Mouse (Mus musculus): ENCODE results near the gene Aunip. TPM values are rescaled to one million over a fixed set of nuclear protein-coding genes. Genes with fewer than 3 reads are reported as not detected.

Gene Aunip
- total RNA-seq, 2 experiments from 2014 or later: 0.53 to 0.55 TPM

DNA sequence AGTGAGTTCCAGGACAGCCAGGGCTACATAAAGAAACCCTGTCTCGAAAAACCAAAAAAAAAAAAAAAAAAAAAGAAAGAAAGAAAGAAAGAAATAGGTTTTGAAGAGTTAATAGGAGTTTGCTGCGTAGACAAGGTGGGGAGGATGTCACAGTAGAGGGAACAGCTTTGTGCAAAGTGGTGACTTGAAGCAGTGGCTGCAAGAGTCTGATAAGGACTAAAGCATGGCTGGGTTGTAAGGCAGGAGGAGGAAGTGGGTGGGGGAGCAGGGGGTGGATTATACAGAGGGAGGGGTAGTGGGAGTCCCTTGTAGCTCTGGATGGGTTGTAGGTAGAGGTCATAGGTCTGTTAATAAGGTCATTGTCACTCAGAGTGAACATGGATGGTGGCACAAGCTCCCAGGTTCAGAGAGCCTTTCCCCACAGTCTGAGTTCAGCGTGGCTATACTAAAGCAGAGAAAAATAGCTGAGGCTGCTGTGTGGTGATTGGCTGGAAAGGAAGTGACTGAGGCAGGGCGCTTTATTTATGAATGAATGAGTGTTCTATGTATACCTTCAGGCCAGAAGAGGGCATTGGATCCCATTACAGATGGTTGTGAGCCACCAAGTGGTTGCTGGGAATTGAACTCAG lies 4.7 kb upstream of the Aunip start:
- no peak for DNase-seq (ENCODE audit: low spot score in 2 of 2)
- intact Hi-C loops (cut with DNase I): no loop called here

DNA sequence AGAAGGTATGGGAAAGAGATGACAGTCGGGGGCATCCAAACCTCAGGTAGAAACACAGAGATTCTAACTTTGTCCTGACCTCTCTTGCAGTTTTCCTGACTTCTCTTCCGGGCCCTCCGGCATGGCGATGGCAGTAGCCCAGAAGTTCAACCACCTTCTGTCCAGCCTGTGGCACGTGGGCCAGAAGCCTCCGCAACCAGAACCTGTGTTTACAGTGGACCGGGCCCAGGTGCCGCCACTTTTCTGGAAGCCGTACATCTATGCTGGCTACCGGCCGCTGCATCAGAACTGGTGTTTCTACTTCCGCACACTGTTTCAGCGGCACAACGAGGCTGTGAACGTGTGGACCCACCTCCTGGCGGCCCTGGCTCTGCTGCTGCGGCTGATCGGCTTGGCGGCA lies 4.1 kb upstream of the Aunip start:
- intact Hi-C loops (cut with DNase I): no loop called here

DNA sequence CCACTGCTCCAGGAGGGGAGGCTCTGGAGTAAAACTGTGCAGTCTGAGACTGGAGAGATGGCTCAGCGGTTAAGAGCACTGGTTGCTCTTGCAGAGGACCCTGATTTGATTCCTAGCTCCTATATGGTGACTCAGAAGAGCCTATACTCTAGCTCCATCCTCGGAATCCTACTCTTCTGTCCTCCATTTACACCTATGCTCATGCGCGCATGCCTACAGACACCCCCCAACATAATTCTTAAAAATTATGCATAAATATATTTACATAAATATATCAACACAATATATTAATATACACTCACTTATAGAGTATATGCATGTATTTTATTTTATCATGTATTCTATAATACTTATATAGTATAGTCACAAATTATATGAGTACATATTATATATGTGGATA lies 403 bp upstream of the Aunip start:
- intact Hi-C loops (cut with DNase I): no loop called here
- DNase-seq (ENCODE audit: low spot score in 2 of 2): no peak

More for the DNA sequence above, 4.1 kb upstream of the Aunip start:
- no peak for DNase-seq (ENCODE audit: low spot score in 2 of 2)

DNA sequence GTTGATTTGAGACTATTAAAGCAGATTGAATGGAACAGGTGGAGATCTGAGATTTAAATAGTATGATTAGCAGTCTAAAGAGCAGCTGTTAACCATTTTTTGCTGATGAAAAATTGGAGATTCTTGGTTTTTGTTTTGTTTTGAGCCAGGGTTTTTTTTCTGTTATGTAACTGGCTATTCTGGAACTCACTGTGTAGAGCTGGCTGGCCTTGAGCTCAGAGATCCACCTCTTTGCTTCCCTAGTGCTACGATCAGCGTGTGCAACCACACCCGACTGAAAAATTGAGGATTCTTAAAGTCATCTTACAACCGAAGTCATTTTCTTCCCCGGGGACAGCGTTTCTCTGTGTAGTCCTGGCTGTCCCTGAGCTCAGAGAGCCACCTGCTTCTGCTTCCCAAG lies 931 bp downstream of the Aunip start:
- intact Hi-C loops (cut with DNase I): no loop called here

DNA sequence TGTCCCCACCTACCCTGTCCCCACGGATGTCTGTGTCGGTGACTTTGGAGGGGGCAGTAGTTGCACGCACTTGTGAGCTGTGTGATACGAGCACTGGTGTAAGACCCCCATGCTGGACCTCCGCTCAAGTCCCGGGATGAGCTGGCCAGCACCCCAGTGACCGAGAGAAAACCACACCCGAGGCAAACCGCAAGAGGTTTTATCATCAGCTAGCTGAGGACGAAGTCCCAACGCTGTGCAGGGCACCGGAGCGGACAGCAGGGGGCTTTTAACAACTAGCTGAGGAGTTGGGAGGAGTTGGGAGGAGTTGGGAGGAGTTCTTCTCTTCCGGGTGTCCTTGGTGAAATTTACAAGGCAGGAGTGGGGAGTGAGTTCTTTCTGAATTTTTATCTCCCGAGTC lies 2.0 kb downstream of the Aunip start:
- intact Hi-C loops (cut with DNase I): no loop called here
- peak; percentile 64 to 66 for DNase-seq (ENCODE audit: low spot score in 2 of 2)

More for the DNA sequence above, 931 bp downstream of the Aunip start:
- DNase-seq (ENCODE audit: low spot score in 2 of 2): no peak

DNA sequence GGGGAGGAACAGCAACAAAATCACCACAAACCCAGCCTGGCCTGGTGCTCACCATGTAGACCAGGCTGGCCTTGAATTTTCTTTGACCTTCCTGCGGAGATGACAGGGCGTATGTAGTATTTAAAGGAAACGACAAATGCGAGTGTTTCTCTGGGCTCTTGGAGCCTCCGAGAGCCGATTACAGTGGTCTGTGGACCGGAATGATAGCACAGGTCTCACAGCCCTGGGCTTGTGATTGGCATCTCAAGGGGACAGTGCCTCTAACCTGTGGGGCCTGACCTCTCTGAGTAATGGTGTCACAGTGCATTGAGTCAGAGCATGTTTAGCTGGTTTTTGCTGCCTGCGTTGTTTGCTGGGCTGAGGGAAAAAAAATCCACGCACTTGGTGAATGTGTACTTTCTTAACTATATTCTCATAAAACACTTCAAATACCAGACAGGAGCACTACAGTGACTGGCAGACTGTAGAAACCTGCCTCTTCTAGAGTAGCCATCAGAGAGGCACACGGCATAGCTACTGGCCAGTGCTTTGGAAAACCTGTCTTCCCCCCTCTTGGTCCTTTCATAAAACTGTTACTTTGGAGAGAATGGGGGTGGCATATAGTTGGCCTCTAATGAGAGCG lies 3.6 kb downstream of the Aunip start:
- intact Hi-C loops (cut with DNase I): no loop called here
- DNase-seq (ENCODE audit: low spot score in 2 of 2): no peak

DNA sequence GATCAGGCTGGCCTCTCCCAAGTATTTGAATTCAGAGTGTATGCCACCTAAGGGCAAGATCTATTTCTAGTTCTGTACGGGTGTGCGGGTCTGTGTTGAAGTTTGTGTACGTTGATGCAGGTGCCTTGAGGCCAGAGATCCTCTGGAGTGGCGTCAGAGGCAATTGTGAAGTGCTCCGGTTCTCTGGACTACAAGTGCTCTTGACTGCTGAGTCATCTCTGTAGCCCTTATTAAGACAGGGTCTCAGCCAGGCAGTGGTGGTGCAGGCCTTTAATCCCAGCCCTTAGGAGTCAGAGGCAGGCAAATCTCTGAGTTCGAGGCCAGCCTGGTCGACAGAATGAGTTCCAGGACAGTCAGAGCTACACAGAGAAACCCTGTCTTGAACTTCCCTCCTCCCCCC lies 4.8 kb downstream of the Aunip start:
- no peak for DNase-seq (ENCODE audit: low spot score in 2 of 2)
- intact Hi-C loops (cut with DNase I): no loop called here

DNA sequence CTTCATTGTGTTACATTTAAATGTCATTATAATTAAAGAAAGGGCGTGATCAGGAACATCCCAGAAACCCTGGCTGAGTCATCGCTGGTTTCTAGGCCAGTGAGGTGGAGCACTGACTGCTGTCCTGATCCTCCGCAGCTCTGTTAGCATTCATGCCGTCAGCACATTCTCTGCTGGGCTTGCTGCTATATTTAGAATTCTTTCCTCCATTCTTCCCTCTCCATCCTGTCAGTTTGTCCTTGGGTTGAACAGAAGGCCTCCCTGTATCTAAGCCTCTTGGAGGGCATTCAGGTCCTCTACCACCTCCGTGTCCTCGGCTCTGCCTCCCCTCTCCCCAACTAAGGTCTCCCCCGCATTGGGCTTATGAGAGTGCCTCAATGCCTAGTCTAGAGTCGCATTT lies 6.2 kb downstream of the Aunip start:
- intact Hi-C loops (cut with DNase I): no loop called here
- DNase-seq (ENCODE audit: low spot score in 2 of 2): peak; percentile 57 to 68

DNA sequence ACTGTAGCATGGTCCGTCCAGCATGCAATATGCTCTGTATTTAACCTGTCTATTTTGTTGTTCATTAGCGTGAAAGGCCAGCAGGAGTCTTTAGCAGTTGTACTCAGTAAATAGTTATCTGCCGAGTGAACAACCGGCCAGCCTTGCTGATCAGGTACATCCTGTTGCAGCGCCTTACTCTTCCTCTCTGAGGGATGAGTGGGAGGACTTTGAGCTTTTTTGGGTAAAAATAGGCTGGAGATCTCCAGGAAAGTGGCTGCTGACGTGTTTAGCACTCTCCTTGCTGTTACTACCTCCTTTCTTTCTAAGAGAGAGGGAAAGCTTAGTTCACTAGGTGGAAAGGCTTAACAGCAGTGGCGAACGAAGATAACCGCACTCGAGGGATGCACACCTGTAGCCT lies 6.9 kb downstream of the Aunip start:
- intact Hi-C loops (cut with DNase I): no loop called here
- peak in 1 of 2 experiments; percentile 46 for DNase-seq (ENCODE audit: low spot score in 2 of 2)

DNA sequence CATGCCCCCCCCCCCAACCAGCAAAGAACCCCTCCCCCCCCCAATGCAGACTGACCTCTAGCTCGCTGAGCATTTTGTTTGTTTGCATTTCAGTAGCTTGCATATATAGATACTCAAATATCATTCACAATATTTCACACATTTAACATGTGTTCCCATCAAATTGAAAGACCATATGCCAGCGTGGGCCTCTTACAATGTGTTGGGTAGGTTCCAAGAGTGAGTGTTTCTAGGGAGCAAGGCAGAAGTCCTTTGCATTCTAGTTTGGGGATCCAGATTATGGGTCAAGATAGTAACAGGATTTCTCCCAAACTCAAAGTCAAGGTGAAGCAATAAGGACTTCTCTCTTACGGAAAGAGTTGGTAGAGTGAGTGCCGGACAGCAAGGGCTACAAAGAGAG lies 7.7 kb downstream of the Aunip start:
- intact Hi-C loops (cut with DNase I): no loop called here
- DNase-seq (ENCODE audit: low spot score in 2 of 2): peak in 1 of 2 experiments; percentile 43

DNA sequence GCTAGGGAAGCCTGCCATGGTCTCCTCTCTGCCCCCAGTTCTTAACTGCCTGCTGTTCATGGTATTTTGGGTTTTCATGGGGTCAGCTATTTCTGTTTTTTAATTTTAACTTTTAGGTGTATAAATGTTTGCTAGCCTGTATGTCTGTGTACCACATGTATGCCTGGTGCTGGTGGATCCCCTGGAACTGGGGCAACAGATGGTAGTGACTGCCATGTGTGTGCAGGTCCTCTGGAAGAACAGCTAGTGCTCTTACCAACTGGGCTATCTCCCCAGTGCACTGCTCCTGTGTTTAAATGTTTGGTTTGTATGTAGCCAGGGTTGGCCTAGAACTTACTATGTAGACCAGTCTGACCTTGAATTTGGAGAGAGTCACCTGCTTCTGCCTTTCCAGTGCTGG lies 8.5 kb downstream of the Aunip start:
- DNase-seq (ENCODE audit: low spot score in 2 of 2): peak in 1 of 2 experiments; percentile 62
- intact Hi-C loops (cut with DNase I): no loop called here

DNA sequence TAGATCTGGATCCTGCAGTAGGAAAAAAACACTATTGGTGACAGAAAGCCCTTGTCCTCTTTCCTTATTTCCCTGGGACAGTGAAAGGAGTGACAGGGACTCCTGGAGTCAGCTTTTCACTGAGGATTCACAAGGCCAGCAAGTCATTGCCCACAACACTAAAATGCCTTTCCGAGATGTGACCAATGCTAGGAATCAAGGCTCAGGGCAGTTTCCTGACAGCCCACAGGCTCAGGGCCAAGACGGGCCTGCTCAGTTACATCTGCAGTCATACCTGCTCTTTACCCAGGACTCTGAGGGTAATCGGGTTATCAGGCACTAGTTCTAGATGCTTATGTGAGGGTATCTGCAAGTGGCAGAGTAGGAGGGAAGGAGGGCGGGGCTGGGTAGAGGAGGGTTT lies 12.6 kb downstream of the Aunip start:
- DNase-seq (ENCODE audit: low spot score in 2 of 2): no peak
- intact Hi-C loops (cut with DNase I): no loop called here

DNA sequence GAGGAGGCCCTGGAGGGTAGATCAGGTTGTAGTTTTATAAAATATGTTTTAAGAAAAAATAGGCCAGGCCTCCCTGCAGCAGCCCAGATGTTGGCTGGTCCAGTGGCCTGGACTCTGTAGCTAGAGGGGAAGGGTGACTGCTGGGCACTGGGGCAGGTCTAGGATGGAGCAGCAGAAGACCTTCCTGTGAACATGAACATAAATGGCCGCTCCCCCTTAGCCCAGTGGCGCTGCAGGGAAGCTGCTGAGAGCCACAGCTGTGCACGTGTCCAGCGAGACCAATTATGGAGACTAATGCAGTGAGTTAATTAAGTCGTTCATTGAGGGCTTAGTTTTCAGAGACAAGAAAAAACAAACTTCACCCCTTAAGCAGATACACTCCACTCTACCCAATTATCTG lies 15.0 kb downstream of the Aunip start:
- DNase-seq (ENCODE audit: low spot score in 2 of 2): no peak
- intact Hi-C loops (cut with DNase I): no loop called here

DNA sequence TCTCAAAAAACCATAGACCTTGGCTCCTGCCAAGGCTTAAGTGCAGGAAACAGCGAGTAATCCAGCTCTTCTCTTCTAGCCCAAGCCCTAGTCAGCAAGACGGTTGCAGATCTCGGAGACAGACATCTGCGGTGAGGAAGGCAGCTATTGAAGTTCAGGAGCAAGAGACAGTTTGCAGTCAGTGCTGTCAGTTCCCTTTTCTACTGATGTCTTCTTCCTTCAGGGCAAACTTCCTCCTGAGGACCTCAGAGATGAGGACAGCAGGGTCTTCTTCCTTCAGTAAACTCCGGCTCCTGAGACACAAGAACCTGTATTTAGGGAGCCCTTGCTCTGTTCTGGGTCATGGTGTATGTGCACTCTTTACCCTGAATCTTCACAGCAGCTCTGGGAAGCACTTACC lies 15.4 kb downstream of the Aunip start:
- no peak for DNase-seq (ENCODE audit: low spot score in 2 of 2)
- intact Hi-C loops (cut with DNase I): no loop called here

DNA sequence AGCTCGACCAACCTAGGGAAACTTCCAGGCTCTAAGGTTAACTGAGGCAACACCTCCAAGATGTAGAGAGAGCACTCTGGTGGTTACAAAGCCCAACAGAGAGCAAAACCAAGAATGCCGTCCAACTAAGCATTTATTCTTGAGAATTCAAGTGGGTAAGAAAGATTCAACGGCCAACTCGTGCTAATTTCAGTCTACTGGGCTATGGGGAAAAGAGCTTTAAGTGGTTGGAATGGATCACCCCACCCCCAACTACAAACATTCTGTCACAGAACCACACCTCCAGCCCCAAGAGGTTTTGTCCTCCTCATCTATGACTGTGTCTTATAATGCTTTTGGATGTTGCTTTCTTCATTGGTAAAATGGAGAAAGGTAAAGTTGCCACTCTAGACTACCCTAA lies 22.1 kb downstream of the Aunip start:
- DNase-seq (ENCODE audit: low spot score in 2 of 2): no peak
- intact Hi-C loops (cut with DNase I): no loop called here

DNA sequence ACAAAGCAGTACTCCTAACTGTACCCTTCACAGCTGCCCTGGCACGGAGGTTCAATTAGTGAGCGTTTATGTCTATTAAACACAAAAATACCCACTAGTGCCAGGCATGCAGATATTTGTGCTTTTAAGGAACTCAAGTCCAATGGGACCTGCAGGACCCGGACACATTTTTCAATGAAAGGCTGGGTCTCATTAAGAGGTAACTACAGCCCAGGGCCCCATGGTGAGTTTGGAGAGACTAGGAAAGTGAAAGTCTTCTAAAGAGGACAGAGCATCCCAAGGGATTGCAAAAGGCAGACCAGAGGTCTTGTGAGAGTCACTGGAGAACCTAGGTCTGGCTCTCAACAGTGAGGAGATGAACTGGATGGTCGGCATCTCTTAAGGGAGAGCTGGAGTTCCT lies 22.6 kb downstream of the Aunip start:
- intact Hi-C loops (cut with DNase I): no loop called here
- DNase-seq (ENCODE audit: low spot score in 2 of 2): no peak

DNA sequence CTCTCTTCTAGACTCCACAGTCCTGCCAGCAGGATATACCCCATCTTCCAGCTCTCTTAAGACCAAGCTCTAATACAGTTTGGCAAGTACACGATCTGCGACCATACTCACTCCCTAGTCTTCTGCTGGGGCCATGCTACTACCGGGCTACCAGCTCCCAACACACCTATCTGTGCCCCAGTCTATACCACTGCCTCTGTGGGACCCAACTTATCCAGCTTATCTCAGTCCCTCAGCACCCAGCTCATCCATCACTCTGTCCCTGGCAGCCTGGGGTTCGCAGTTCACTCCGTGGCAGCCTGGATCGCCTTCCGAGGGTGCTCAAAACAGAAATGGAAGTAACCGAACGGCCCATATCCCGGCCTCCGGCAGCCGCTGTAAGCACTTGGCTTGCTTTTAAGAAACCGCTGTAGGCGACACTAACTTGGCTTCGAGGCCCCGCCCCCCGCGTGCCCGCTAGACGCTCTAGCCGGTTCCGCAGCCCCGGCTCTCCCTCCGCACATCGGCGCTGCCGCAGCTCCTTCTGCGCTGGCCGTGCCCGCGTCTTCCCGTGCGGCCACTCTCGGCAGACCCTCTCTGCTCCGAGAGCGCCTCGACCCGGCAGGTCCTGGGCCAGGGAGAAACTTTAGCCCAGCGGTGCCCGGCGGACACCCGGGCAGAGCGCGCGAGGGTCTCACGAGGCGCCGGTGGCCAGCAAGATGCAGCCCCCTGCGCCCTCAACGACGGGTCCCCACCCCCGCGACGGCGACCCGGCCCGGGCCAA lies 23.5 kb downstream of the Aunip start:
- peak; percentile 49 to 56 for DNase-seq (ENCODE audit: low spot score in 2 of 2)
- intact Hi-C loops (cut with DNase I): no loop called here

DNA sequence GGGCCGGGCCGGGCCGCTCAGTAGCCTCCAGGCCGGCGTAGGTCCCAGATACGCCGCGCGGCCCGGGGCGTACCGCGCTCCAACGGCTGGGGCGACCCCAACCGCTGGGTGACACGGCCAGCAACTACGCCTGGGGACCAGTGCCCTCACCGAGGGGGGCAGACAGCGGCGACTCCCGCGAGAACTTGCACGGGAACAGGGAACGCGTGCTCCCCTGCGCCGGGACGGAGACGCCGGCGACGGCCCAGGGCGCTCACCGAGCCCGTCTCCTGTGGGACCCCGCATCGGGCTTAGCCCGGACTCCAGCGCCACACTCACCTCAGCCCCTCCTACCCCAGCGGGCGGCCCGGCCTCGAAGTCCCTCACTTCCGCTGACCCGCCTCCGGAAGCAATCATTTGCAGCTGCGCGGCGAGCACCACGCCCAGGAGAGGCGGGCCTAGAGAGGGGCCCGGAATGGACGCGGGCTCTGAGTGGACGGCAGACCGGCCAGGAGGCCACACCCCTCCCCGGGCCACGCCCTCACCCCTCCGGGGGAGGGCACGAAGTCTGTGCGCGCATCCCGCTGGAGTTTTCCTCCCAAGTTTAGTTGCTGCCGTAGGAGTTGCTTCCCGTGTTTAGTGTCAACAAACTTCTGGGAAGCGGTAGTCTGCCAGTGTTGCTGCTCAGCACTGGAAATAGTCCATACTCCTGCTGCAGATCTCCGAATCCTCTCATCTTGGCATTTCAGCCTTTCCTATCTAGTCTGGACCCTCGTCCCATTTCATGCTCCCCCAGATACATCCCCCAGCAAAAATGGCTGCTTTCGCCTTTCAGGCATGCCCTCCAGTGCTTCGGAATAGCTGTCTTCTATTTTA lies 24.4 kb downstream of the Aunip start, which contains the start of gene Mtfr1l:
TSS of gene Mtfr1l (minus strand) at position 456 of the 855 bp plus-strand sequence.
- intact Hi-C loops (cut with DNase I): no loop called here
- peak; percentile 95 to 96 for DNase-seq (ENCODE audit: low spot score in 2 of 2)

DNA sequence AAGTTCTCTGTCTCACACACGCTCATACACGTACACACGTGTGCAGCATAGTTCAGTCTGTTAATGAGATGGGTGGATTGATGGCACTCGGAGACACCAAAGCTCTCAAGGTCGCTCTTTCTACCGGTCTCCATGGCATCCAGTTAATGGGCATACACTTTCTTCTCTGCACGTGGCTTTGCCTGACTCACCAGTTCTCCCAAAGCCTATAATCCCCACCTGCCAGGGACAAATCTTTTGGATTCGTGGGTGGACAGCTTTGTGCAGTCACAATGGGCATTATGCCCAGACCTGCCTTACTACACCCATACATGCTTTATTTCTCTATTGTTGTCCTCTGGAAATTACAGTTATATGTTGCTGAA lies 25.0 kb downstream of the Aunip start:
- intact Hi-C loops (cut with DNase I): no loop called here
- DNase-seq (ENCODE audit: low spot score in 2 of 2): peak; percentile 54 to 88

DNA sequence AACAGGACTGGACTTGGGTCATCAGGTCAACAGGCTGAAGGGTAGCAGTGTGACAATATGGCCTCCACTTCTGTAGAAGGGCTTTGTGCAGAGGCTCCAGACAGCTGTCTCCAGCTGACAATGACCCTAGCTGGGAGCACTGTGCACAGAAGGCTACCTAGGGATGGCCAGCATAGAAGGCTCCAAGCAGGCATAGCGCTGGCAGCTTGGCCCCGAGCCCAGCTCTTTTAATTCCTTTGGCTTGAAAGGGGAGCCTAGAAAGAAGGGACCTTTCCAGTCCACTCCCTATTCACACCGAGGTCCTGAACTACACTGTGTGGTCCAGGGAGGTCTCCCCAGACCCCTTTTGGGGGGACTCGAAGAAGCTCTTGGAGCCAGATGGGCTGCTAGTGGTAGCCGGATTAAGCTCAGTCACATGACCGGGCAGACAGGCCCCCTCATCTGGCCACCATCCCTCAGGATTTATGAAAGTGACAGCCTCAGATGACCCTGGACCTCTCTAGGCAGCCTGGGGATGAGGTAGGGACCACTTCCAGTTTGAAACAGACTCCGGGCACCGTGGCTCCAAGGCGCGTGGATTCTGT lies 28.3 kb downstream of the Aunip start:
- intact Hi-C loops (cut with DNase I): no loop called here

More for the DNA sequence above, 28.3 kb downstream of the Aunip start:
- no peak for DNase-seq (ENCODE audit: low spot score in 2 of 2)
